In the genomic region with DNA sequence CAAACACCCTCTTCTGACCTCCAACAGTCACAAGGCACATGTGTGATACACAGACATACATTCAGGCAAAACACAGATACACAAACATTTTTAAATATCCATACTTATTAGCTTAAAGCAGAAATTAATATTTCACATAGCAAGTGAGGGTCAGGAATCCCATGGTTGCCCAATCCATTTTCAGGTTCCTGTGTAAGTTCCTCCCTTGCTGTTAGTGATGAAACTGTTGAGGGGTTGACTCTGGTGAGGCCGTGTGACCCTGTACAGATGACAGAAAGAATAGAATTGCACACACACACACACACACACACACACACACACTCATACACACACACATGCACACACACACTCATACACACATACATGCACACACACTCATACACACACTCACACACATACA, we compare ENCODE assay signal across 18 mouse cellular contexts.
"Had no signal": no experiment of that assay in that cellular context is flagged by ENCODE, and none has a peak within 500 bp of the region (broad histone marks: within the 10 kb centered on the region; RNA-seq: fewer than 3 reads in every experiment).

No protein-coding gene starts in this region.

- H3K27ac ChIP-seq: kidney, postnatal 0 days; layer of hippocampus, adult 2 months; limb, embryonic 10.5 days; limb, embryonic 13.5 days; liver, embryonic 14.5 days; midbrain, embryonic 12.5 days; midbrain, embryonic 15.5 days; neural tube, embryonic 12.5 days; neural tube, embryonic 15.5 days; stomach, embryonic 15.5 days had no signal

- H3K4me2 ChIP-seq: limb, embryonic 13.5 days; midbrain, embryonic 12.5 days; midbrain, embryonic 15.5 days; neural tube, embryonic 12.5 days; neural tube, embryonic 15.5 days; stomach, embryonic 15.5 days had no signal

- H3K4me1 ChIP-seq: limb, embryonic 13.5 days; midbrain, embryonic 15.5 days; stomach, embryonic 15.5 days had no signal

- H3K4me3 ChIP-seq: layer of hippocampus, adult 2 months; limb, embryonic 10.5 days; limb, embryonic 13.5 days; midbrain, embryonic 12.5 days; midbrain, embryonic 15.5 days; neural tube, embryonic 12.5 days; neural tube, embryonic 15.5 days; stomach, embryonic 15.5 days had no signal

- H3K9ac ChIP-seq: limb, embryonic 13.5 days; liver, embryonic 14.5 days; midbrain, embryonic 12.5 days; midbrain, embryonic 15.5 days; neural tube, embryonic 12.5 days; neural tube, embryonic 15.5 days; stomach, embryonic 15.5 days had no signal

- H3K9me3 ChIP-seq: limb, embryonic 10.5 days; limb, embryonic 13.5 days; midbrain, embryonic 12.5 days; midbrain, embryonic 15.5 days; neural tube, embryonic 12.5 days; neural tube, embryonic 15.5 days; stomach, embryonic 15.5 days had no signal

- DNase-seq: kidney, adult 2 months; kidney, postnatal 25 days; layer of hippocampus, adult 9-11 months; lung, adult 2 months; right cerebral cortex, postnatal 25 days; spleen, adult 18-20 months; thymus, postnatal 36 days had no signal

- H3K36me3 ChIP-seq: limb, embryonic 10.5 days; limb, embryonic 13.5 days; midbrain, embryonic 12.5 days; midbrain, embryonic 15.5 days; neural tube, embryonic 12.5 days; neural tube, embryonic 15.5 days; stomach, embryonic 15.5 days had no signal

- H3K27me3 ChIP-seq: midbrain, embryonic 12.5 days; midbrain, embryonic 15.5 days; neural tube, embryonic 15.5 days; stomach, embryonic 15.5 days had no signal

- ATAC-seq: intestine, postnatal 0 days; midbrain, embryonic 15.5 days had no signal
